Mouse (Mus musculus): ENCODE data around the gene Hadha.

DNA sequence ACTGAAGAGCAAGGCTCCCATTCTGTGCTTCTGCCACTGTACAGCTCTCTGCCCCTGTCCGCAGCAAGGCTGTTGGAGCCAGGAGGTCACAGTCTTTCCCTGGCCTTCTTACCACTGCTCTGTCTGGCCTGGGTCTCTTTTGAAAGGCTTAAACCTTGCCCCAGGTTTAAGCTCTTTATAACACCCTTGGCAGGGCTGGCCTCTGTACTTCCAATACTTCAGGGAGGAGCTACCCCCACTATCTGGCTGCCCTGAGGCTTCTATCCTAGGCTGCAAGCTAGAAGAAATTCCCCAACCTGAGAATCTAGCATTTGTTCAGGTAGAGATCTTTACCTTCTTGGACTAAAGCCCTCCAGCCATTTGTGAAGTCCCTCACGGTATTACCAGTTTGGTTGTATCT is 45.1 kb downstream of the Hadha start:
- TF ChIP-seq POLR2A (IDR thresholded peaks at IDR 0.05; ENCODE audit: borderline replicate concordance, extremely low read depth, low read depth, low read length), result no peak
- no peak for TF ChIP-seq CTCF (IDR thresholded peaks at IDR 0.05; ENCODE audit: insufficient read depth, low read length)

Measured in lung, adult 2 months (tissue).